Mouse (Mus musculus): Measurements from ENCODE around the gene Doc2a. TPM values are rescaled to one million over a fixed set of nuclear protein-coding genes. Genes with fewer than 3 reads are reported as not detected.
A peak's percentile ranks its signal among the peaks of the same experiment; 100 is the strongest.

Gene Doc2a
- total and polyA plus RNA-seq, 3 experiments: 2.3 TPM; not detected in 2

- TF ChIP-seq MYC (IDR thresholded peaks at IDR 0.05; ENCODE audit: low read depth, low read length) (no peak), ELF1 (IDR thresholded peaks at IDR 0.05; ENCODE audit: low read depth, low read length) (0 out of 2 replicates have a peak, but pooled peaks have one; percentile 48), ETS1 (IDR thresholded peaks at IDR 0.05; ENCODE audit: low read depth, low read length) (peak; percentile 83), CHD2 (IDR thresholded peaks at IDR 0.05; ENCODE audit: low read length) (no peak), NRF1 (IDR thresholded peaks at IDR 0.05; ENCODE audit: insufficient read depth, low read depth, low read length, poor library complexity, severe bottlenecking) (no peak), MAZ (IDR thresholded peaks at IDR 0.05; ENCODE audit: low read depth, low read length) (peak; percentile 95), KAT2A (conservative IDR thresholded peaks at IDR 0.05; ENCODE audit: low read depth, low read length) (no peak)
Measured at GRCm38 (mm10) chr7:126799468-126800268, 47.5 kb upstream of the Doc2a start (continued).

DNA sequence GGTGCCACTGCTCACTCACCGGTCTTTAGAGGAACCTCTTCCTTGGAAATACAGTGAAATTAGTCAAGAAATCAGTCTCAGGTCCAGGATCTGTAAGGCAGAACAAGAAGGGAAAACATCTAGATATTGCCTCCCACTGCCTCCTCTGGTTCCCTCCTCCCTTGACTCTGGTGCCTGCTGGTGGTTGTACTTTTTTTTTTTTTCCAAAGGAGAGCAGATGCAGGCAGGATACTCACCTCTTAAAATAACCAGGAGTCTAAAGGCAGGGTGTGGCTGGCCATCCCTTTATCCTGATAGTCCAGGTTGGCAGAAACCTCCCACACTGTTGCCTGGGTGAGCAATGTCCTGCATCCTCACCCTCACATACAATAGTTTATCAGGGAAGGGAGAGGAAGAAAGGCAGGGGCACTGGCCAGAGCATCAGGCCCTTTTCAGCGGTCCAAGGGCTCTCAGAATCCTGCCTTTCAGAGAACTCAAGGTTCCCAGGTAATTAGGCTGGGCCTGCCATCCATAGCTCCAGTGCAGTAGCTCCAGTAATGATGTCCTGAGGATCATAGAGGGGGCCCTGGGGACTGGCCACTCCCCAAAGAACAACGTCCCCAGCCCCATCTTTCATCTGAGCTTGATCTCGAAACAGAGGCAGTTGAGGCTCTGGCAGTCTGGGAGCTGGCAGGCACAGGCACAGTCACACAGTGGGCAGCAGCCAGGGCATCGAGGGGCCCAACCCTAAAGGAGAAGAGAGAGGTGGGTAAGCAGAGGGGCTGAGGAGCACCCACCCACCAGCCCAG lies 46.8 kb upstream of the Doc2a start:
- peaks cover 9 to 46% of the 10 kb centered on the region in 2 experiments for H3K36me3 ChIP-seq (ENCODE audit: control insufficient read depth in 1 of 2, insufficient read depth in 2 of 2, low read length in 2 of 2)
- H3K4me3 ChIP-seq (ENCODE audit: control insufficient read depth in 1 of 2, insufficient read depth in 1 of 2, low read depth in 2 of 2, low read length in 2 of 2): peak overlapping the region; percentile 56 to 78
- no peaks in the 10 kb centered on the region for H3K27me3 ChIP-seq (ENCODE audit: control insufficient read depth in 1 of 2, insufficient read depth in 2 of 2, low read length in 2 of 2)
- TF ChIP-seq ELF1 (IDR thresholded peaks at IDR 0.05; ENCODE audit: low read depth, low read length) (no peak), ETS1 (IDR thresholded peaks at IDR 0.05; ENCODE audit: low read depth, low read length) (no peak), POLR2A (IDR thresholded peaks at IDR 0.05; ENCODE audit: control insufficient read depth in 1 of 2, insufficient read depth in 1 of 2, low read depth in 1 of 2, low read length in 2 of 2, poor library complexity in 1 of 2) (no peak), ZMIZ1 (IDR thresholded peaks at IDR 0.05; ENCODE audit: low read depth, low read length) (no peak), USF1 (IDR thresholded peaks at IDR 0.05; ENCODE audit: low read depth, low read length) (no peak), MYB (IDR thresholded peaks at IDR 0.05; ENCODE audit: low read depth, low read length) (no peak), NELFE (IDR thresholded peaks at IDR 0.05; ENCODE audit: low read depth, low read length) (no peak), CHD1 (IDR thresholded peaks at IDR 0.05; ENCODE audit: low read depth, low read length) (0 out of 2 replicates have a peak, but pooled peaks have one; percentile 17), TBP (IDR thresholded peaks at IDR 0.05; ENCODE audit: low read depth, low read length) (0 out of 2 replicates have a peak, but pooled peaks have one; percentile 32), HCFC1 (IDR thresholded peaks at IDR 0.05; ENCODE audit: low read depth, low read length) (no peak), BHLHE40 (IDR thresholded peaks at IDR 0.05; ENCODE audit: borderline replicate concordance, low read depth, low read length) (no peak), CHD2 (IDR thresholded peaks at IDR 0.05; ENCODE audit: low read length) (no peak), MXI1 (IDR thresholded peaks at IDR 0.05; ENCODE audit: low read depth, low read length) (peak; percentile 15; the same call in 1 of the 2 replicates), ZNF384 (IDR thresholded peaks at IDR 0.05; ENCODE audit: low read depth, low read length) (peak; percentile 88), POLR2AphosphoS2 (IDR thresholded peaks at IDR 0.05; ENCODE audit: low read length) (0 out of 2 replicates have a peak, but pooled peaks have one; percentile 17), MEF2A (IDR thresholded peaks at IDR 0.05; ENCODE audit: extremely low read depth, insufficient replicate concordance, low read depth, low read length, poor library complexity, severe bottlenecking) (no peak), ZKSCAN1 (IDR thresholded peaks at IDR 0.05; ENCODE audit: low read depth, low read length) (no peak), RCOR1 (IDR thresholded peaks at IDR 0.05; ENCODE audit: low read depth, low read length) (no peak), CTCF (IDR thresholded peaks at IDR 0.05 in 2 of 3, conservative IDR thresholded peaks at IDR 0.05 in 1 of 3; ENCODE audit: control insufficient read depth in 1 of 3, insufficient read depth in 1 of 3, low read depth in 2 of 3, low read length in 3 of 3, poor library complexity in 1 of 3, severe bottlenecking in 1 of 3) (no peak), SIN3A (IDR thresholded peaks at IDR 0.05; ENCODE audit: low read length) (peak; percentile 17; the same call in 1 of the 2 replicates), MYC (IDR thresholded peaks at IDR 0.05; ENCODE audit: low read depth, low read length) (no peak), USF2 (IDR thresholded peaks at IDR 0.05; ENCODE audit: borderline replicate concordance in 1 of 2, insufficient read depth in 1 of 2, low read depth in 1 of 2, low read length in 2 of 2) (no peak), UBTF (IDR thresholded peaks at IDR 0.05; ENCODE audit: borderline replicate concordance, insufficient read depth, low read depth, low read length) (no peak), MAX (IDR thresholded peaks at IDR 0.05; ENCODE audit: low read length) (no peak), RAD21 (IDR thresholded peaks at IDR 0.05; ENCODE audit: low read depth, low read length) (no peak)
- DNase-seq (ENCODE audit: low read depth, low spot score): peak; percentile 65
- peak overlapping the region; percentile 65 for H3K9ac ChIP-seq (ENCODE audit: control insufficient read depth, low read depth, low read length, poor library complexity, severe bottlenecking)
- peaks cover 35% of the 10 kb centered on the region for H3K79me2 ChIP-seq (ENCODE audit: control insufficient read depth, insufficient read depth, low read length, poor library complexity)
- H3K27ac ChIP-seq (ENCODE audit: control insufficient read depth, low read depth, low read length): peak overlapping the region; percentile 92
- H3K4me1 ChIP-seq (ENCODE audit: control insufficient read depth in 1 of 2, insufficient read depth in 2 of 2, low read length in 2 of 2): peaks cover 20 to 47% of the 10 kb centered on the region in 2 experiments
- no peaks in the 10 kb centered on the region for H3K9me3 ChIP-seq (replicated peaks; ENCODE audit: insufficient read depth, low read length)

All from MEL (cell line).